Mouse (Mus musculus) kidney, postnatal 10 days (tissue): ENCODE measurements at regions not wholly inside any gene's neighbourhood (a gene's known extent, or its start where the extent isn't known, plus 50 kb on each side); places are given as distances from the start of the nearest gene placed in this dataset.

ENCODE experiments used
- DNase-seq: peaks from one replicate; pipeline ENCODE4 v3.0.0; 2021; ENCODE audit warnings: mixed read lengths

DNA sequence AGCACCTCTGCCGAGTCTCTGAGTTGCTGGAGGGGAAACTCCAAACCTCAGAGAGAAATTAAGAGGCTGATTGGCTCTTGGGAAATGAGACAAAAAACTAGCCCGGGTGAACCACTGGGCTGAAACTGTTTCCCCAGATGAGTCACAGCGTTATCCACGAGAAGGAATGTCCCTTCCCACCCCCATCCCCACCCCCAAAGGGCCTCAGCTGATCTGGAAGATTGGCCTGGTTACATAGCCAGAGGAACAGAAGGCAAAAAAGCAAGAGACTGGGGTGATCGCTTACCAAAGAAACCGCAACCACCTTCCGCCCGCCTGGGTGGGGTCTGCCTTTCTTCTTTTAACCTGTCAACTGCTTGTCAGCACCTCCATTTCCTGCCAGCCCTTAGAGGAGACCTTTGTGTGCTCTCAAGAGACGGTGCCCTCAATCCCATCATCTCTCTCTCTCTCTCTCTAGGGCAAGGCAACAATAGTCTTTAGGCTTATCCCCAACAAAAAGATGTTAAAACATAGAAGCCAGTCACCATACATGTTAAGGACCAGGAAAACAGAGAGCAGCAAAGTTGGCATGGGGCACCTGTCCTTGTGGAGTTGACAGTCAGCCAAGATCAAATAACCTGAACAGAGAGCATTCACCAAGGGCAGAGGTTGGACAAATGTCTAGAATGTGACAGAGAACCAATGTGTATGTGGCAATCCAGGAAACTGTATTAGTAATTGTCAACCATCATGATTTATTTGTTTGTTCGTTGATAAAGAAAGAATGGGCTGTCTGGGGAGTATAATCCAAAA, 244.4 kb downstream of the Rplp1 start:
- no peak for DNase-seq

DNA sequence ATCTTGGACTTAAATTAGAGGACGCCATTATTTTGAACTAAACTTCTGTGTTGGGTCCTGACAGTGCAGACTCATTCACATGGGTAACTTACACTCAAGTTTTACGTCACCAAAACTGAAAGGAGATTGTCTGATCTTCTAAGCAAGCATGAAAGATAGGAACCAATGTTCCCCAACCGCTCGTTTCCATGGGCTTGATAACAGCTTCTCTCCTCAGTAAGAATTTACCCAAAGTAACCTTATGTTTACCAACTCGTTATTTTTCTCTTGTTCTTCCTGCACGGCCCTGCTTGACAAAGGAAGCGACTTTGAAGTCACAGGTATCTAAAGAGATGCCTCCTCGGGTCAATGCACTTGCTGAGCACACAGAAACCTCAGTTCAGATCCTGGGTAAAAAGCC, 245.6 kb downstream of the Rplp1 start:
- no peak for DNase-seq

DNA sequence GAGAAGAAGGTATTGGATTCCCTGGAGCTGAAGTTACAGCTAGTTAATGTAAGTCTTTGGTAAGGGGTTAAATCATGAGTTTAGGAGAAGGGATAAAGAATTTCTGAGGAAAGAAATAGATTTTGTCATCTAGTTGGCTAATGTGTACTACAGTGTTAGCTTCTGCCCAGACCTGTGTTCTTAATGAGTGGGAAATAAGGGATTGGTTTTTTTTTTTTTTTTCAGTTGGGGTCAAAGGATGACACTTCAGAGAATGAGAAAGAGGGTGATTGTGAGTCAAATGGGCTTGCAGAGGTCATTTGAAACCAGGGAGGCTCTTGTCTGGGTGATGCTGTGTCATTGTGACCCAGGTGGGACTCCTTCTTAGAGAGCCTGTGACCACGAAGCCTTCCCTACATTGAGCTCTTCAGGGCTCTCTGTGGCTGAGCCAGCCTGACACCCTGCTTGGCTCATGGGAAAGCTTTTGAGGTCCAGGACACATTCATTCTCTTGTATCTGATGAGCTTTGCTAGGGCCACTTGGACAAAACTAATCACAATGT, 246.1 kb downstream of the Rplp1 start:
- no peak for DNase-seq

DNA sequence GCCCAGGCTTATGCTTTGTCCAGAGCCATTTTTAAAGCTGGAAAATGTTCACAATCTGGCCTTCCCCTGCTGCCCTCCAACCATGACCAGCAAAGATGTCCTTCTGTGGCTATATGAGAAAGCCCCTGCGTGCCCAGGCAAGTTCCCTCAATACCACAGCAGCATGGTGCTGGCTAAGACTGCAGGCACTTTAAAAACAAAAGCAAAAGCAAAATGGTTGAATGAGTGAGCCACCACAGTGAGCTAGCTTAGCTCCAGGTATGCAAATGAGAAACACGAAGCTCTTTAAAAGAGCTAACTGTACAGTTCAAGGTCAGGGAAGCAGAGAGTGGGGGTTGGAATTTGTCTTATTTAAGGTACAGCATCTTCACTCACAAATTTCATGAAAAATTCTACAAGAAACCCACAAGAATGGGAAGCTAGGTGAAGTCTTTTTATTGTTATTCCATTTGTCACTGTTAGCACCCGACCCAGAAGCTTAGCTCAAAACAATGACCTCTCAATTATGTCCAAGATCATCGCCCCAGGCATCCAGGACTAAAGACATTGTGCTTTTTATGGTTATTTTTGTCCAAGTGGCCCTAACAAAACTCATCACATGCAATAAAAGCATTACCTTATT, 246.8 kb downstream of the Rplp1 start:
- no peak for DNase-seq

DNA sequence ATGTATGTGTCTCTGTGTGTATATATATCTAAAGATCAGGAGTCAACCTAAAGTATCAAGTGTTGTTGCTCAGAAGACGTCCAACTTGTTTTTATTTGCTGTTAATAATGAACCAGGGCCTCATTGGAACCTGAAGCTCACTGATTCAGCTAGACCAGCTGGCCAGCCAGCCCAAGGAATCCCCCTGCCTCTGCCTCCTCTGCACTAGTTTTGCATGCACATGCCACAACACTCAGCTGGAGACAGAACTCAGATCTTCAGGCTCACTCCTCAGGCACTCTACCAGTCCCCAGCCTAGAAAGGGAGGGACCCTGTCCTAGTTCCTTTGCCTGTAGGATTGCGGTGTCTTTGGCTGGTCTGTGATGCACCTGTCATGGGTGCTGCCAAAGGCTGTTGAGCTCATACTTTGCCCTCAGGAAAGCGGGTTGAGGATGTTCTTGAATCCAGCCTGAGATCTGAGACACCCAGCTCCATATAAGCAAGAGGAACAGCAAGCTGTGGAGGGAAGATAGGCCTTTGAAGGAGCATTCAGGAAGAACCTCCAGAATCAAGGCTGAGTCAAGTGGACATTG, 247.5 kb downstream of the Rplp1 start:
- DNase-seq = no peak

DNA sequence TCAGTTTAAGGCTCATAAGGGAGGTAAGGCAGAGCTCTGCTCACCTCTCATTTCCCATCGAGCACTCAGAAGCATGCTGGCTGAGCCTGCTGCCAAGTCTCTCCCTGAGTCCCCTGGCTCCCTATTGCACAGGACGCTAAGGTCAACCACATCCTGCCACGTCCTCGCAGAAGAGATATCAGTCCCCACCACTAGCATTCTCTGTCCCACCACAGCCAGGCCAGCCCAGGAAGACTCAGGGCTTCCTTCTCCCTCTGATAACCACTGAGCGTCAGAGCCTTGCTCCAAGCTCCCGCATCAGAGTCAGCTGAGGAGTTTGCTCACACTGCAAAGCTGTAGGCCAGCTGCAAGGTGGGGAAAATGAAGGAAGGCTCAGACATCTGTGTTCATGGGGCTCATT, 248.2 kb downstream of the Rplp1 start:
- no peak for DNase-seq

DNA sequence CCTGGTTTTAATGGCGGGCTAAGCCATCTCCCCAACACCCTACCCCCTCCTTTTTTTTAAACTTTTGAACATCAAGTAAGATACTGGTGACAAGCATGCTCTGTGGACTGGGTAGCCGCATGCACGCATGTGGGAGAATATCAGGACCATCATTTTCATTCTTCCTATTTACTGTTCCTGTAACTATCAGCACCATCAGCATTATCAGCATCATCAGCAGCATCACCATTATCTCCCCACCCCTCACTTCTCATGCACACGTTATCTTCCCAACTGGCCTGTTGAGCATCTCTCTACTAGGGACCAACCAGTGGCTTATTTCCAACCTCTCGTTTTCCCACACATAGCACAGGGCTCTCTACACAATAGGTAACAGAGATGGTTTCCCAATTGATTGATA, 249.1 kb downstream of the Rplp1 start:
- no peak for DNase-seq

DNA sequence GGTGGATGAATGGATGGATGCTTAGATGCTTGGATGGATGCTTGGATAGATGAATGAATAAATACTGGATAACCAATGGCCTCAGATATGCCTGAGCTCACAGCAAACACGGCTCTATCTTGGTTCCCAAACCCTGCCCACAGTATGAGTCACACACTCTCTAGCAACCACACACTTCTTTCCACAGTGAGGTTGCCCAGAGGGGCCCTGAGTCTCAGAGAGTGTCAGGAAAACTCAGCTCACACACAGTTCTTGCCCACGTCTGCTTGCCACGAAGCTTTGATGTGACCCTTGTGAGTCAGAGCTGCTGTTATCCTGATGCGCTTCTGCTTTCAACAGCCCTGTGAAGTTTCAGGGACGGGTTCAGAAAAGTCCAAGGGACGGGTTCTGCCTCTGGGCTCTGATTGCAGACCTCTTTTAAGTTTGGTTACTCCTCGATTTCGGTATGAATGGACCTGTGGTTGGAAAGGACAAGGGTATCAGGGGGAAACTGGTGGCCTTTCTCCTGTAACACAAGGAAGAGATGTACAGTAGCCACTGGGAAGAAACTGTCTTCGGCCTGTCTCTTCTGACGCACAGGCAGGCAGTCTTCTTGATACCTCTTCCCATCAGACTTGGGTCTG, 250.2 kb downstream of the Rplp1 start:
- DNase-seq = no peak

DNA sequence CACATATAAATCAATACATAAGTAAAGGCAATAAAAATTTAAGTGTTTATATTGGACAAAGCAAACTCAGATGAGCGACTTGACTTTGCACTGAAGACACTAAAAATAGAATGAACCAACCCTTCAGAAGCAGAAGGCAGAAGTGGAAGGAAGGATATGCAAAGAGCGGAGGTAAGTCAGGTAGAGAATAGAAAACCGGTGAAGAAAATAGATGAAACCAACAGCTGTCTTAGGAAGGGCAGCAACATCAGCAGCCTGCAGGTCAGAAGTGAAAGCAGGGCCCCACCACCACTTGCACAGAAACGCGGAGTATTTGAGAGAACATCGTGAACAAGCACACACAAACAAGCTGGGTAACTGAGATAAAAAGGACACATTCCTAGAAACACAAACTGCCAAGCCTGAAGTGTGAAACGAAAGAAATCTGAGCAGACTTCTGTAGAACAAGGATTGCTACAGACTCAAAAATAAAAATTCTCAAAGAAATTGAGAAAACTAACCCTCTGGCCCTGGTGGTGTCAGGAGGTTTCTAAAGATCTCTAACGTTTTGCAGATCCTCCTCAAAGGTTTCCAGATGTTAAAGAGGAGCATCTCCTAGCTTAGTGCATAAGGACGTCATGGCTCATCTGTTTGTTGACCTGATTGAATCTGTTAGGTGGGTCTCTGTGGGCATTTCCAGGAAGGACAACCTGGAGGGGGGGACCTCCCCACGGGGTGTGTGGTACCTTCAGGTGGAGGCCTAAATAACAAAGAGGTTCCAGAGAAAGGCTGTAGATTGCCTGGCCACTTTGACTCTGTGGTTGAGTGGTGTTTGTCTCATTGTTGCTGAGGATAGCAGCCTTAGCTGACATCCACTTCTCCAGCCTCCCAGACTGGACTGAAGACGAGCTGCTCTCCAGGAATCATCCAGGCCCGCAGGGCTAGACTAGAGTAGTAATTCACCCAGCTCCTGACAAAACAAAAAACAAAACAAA, 252.0 kb downstream of the Rplp1 start:
- DNase-seq = no peak

DNA sequence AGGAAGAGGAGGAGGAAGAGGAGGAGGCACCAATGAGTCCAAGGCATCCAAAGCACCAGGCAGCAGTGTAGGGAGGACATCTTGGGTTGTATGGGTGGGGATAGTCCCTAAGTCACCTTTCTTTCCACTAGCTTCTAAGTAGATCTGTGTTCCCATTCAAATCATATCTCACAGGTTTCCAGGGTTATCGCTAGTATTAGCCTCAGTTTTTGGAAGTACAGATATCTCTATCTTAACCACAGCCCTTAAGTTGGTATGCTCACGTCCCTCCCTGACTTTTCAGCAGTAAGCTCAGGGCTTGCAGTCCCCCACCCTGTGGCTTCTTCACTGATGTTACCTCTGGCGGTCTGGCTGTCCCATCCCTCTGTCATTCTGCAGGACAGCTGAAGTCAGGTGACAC, 254.2 kb downstream of the Rplp1 start:
- no peak for DNase-seq

DNA sequence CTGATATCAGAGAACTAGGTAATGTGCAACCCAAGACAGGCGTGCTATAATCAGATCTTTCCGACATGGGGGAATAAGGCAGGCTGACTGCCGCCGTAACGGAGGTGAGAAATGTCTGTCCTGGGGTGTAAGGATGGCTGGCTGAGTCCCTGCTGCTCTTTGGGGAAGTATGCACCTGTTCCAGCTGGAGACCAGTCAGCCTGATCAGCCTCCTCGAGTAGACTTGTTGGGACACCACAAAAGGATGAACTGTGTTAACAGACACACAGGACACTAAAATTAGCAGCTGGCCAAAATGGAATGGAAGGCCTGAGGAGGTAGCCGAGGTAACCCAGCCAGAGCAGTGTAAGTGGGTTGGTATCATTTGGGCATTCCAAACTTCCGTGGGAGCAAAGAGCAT, 256.3 kb downstream of the Rplp1 start:
- no peak for DNase-seq

DNA sequence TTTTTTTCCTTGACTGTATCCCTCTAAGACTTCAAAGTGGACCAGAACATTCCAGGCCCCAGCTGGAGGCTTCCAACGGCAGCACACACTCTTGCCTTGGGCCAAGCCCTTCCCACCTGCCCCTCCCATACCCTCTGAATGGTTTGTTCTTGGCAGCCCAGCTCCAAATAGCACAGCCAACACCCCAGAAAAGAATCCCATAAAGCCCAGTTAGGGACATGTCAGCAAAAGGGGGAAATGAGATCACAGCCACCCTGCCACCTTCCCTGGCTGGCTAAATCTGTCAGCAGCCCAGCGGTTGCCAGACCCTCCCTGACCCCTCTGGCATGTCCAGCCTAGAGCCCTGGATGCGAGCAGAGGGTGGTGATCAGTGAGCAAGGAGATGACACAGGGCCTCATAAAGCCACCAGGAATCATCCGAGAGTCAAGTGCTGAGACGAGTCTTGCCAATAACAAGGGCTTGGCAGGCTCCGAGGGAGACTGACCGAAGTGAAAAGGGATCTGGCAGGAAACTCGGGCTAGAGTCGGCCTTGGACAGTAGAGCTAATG, 258.8 kb downstream of the Rplp1 start:
- DNase-seq = no peak

DNA sequence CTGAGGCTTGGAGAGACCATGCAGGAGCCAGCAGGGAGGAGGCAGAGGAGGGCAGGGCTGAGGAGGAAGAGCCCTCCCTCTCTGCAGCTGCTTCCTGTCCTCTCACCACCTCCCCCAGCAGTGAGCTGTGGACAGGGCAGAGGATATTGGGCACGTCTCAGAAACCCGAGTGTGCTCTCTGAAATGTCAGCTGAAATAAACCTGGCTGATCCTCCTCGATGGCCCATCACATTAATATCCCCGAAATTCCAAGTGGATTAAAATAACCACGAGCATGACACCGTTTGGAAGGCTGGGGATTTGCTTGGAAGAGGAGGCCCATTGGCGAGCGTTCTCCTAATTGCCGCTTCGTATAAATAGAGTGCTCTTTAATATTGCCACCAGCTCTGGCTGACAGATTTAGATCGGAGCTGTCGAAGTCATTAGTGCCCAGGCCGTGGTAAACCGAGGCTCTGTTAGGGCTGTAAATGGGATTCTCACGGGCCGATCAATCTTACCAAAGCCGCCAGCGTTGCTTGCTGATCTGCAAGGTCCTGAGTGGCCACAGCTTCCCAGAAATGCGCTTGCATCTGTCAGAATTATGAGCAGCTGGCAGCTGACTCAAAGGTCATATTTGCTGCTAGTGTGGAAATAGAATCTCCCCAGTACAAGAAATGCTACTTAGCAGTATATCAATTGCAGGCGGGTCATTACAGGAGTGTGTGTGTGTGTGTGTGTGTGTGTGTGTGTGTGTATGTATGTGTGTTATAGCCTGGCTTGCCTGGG, 268.5 kb downstream of the Rplp1 start:
- DNase-seq = peak; percentile 65

DNA sequence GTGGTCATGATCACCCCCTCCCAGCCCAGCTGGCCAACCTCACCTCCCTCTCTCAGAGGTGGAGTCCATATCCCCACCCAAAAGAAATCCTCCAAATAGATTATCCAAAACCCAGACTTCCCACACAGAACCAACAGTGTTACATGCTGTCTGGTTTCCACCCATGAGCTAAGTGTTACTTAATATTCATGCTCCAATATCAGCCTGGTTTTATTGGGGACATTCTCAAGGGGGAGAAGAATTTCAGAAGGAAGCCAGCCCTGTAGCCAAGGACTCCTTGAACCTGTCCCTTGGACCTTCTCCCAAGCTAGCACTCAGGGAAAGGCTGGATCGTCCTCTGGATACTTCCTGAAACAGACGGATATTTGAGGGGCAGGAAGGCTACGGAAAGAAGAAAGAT, 268.6 kb downstream of the Tle3 start:
- no peak for DNase-seq

DNA sequence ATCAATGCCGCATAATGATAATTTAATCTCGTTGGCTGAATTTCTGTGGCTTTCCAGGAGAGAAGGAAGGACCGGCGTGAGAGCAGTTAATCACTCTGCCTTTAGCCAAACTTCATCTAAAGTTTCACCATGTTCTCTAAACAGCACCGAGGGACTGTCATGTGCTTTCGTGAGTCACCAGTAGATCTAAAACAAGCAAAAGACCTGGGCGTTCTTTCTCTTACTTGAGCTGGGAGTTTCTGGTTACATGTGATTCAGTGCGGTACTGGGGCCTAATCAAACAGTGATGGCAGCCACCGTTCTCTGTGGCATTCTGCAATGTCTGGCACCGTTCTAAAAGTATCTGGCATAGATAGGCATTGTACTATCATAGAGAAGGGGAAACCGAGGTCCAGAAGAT, 266.7 kb downstream of the Tle3 start:
- no peak for DNase-seq

DNA sequence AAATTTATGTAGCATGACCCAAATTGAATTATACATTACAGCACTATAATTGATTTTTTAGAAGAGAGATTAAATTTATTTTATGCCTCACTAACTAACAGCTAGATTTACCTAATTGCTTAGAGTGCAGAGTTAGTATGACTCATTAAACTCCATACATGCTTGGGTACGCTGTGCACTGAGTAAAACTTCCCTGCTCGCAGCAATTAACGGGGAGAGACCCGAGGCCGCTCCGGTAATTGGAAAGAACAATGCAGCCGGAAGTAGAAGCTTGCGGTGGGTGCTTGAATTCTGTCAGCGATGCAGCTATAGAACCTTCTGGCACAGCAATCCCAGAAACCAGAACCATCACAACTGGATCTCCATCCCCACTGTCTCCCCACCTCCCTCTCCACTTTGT, 261.8 kb downstream of the Tle3 start:
- no peak for DNase-seq

DNA sequence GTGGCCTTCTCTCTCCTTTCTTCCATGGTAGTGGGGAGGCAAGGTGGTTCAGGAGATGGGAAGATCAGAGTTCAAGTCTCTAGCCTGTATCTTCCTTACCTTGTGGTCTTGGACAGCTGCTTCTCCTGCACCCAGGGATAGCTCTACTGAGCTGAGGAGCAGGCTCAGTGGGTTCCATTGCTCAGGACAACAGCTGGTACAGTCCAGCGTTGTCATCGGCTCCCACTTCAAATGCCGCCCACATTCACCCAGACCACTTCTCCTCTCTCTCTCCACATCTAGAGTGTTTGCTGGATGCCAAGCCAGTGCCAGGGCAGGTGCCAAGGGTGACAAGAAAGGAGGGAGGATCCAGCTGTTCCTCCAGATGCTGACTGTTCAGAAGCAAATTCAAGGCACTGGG, 260.4 kb downstream of the Tle3 start:
- DNase-seq = no peak

DNA sequence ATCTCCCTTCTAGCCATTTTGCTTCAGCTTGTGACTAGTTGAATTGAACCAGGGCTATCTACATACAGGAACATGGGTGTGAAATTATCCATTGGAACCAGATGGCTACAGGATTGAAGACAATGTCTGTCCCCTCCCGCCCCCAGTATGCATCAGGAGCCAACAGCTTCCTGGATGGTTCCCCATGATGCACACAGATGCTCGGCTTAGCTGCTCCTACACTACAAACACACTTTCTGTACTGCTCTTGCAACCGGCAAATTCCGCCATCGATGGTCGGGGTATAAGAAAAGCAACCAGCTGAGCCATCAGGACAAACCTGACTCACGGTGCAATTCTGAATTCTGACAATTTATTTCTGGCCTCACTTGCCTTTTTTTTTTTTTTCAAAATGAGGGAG, 258.9 kb downstream of the Tle3 start:
- DNase-seq = no peak

DNA sequence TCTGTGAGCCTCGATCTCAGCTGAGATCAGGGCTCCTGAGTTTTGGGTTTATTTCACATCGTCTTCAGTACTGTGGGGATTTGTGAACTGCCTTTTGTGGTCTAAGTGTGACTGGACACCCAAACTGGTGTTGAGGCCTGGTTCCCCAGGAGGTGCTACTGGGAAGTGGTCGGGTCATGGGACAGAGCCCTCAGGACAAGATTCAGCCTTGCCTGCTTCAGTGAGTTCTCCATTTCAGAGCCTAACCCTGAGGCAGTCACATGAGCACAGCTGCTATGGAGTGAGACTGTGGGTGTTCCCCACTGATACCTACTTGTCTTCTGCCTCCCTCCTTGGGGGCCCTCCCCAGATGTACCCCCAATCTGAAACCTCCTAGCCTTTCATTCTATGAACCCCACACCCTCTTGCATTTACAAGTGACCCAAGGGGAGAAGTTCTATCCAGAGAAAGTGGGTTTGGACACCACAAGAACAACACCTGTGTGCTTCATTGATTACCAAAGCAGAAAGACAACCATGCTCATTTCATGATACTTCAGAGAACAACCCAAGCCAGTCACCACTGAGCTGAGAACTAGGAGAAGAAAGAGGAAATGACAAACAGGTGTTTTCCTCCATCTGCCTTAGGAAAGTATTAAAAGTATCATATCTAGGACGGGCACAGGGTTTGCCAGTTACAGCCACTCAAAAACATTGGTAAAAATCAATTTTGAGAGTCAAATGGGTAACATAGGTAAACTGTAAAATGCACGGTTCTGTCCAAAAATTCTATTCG, 255.8 kb downstream of the Tle3 start:
- DNase-seq = no peak

DNA sequence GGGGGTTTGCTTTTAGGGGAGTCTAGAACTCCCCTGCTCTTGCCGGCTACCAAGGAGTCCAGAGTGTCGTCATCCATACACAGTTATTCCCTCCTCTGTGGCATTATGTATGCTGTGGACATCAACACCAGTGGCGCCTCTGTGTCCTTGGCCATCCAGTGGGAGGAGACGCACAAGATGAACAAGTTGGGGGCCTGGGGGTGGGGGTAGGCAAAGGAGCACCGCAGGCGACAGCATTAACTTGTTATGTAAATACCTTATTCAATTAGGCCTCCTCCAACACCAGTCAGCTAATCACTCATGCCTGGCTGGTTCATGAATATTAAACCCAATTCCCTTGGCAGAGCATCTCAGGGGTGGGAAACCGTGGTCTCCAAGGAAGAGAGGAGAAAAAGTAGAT, 250.8 kb downstream of the Tle3 start:
- no peak for DNase-seq

DNA sequence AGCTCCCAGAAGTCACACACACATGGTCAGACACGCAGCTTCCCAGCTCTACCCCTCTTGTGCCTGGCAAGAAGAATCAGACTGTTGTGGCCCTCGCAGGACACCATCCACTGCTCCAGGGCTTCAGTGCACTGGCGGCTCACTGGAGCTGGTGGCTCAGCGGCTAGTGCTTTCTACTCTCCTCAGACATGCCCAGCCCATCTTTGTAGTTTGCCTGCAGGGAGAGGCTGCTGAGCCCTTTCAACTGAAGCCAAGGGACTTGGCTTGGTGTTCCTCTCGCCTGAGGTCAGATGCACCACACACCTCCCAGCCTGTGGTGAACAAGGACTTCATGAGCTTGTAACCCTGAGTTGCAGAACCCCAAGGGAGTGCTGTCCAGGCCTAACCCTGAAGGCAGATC, 249.8 kb downstream of the Tle3 start:
- DNase-seq = no peak
